Mouse (Mus musculus) midbrain, embryonic 10.5 days (tissue): ENCODE data around the gene Arl3. TPM values are rescaled to one million over a fixed set of nuclear protein-coding genes. Genes with fewer than 3 reads are reported as not detected.
A peak's percentile ranks its signal among the peaks of the same experiment; 100 is the strongest.

ENCODE experiments used
- DNase-seq: peaks from one replicate; pipeline ENCODE4 v3.0.0-alpha.2; 2017; ENCODE audit warnings: low spot score
- H3K27ac ChIP-seq: fragments of 300-500 bp; sonication (generic); replicated peaks from 2 replicates; pipeline ENCODE4 v1.5.1; 2016; ENCODE audit warnings: mild to moderate bottlenecking
- H3K27me3 ChIP-seq: fragments of 300-500 bp; sonication (generic); 2 replicates; pipeline ENCODE4 v1.6.1; 2016; ENCODE audit warnings: low read depth, mild to moderate bottlenecking; ENCODE audit not compliant: poor library complexity, severe bottlenecking
- H3K36me3 ChIP-seq: fragments of 300-500 bp; sonication (generic); 2 replicates; pipeline ENCODE4 v1.6.1; 2016; ENCODE audit warnings: mild to moderate bottlenecking, moderate library complexity
- H3K4me1 ChIP-seq: fragments of 300-500 bp; sonication (generic); 2 replicates; pipeline ENCODE4 v1.6.1; 2016
- H3K4me3 ChIP-seq: fragments of 300-500 bp; sonication (generic); 2 replicates; pipeline ENCODE4 v1.5.1; 2016; ENCODE audit warnings: mild to moderate bottlenecking, moderate library complexity
- H3K9me3 ChIP-seq: fragments of 300-500 bp; sonication (generic); replicated peaks from 2 replicates; pipeline ENCODE4 v1.6.1; 2016; ENCODE audit warnings: mild to moderate bottlenecking
- WGBS: fragments of 180-500 bp; shearing (Covaris S2); methylation state at CpG from one replicate; pipeline ENCODE4 v1.1.7; 2016; 5-methylcytosine and 5-hydroxymethylcytosine counted together
- polyA plus RNA-seq: library from polyadenylated mRNA; unstranded; fragments of >200 nt; fragmentation: Nextera tagmentation; extraction: Ambion mirVana; gene quantifications from 2 replicates; pipeline ENCODE4 v1.2.1, GENCODE M21; 2016

Arl3 gene
- polyA plus RNA-seq, 1 experiment from 2014 or later: 216 TPM

GRCm38 (mm10) chr19:46606718-46607117 is 33.7 kb upstream of the Arl3 start:
- H3K36me3 ChIP-seq: peaks cover 74% of the 10 kb centered on the region
- H3K27me3 ChIP-seq: no peaks in the 10 kb centered on the region
- no peak overlapping the region for H3K4me3 ChIP-seq
- H3K27ac ChIP-seq: no peak overlapping the region
- WGBS: 94% methylated on average over 13 of the region's 13 CpGs
- no peak for DNase-seq
- no peaks in the 10 kb centered on the region for H3K9me3 ChIP-seq
- peaks cover 12% of the 10 kb centered on the region for H3K4me1 ChIP-seq

- WGBS: 92% methylated on average over 4 of the region's 4 CpGs
- Histone ChIP-seq H3K9me3 (no peaks in the 10 kb centered on the region), H3K27me3 (no peaks in the 10 kb centered on the region), H3K4me3 (no peak overlapping the region), H3K36me3 (peaks cover 51% of the 10 kb centered on the region), H3K4me1 (peaks cover 23% of the 10 kb centered on the region), H3K27ac (no peak overlapping the region)
- DNase-seq: no peak
Measured at GRCm38 (mm10) chr19:46602406-46602805, 29.4 kb upstream of the Arl3 start.

GRCm38 (mm10) chr19:46601491-46601890 is 28.5 kb upstream of the Arl3 start:
- 96% methylated on average over 14 of the region's 14 CpGs for WGBS
- Histone ChIP-seq H3K9me3 (no peaks in the 10 kb centered on the region), H3K27ac (no peak overlapping the region), H3K36me3 (peaks cover 42% of the 10 kb centered on the region), H3K4me3 (no peak overlapping the region), H3K4me1 (peaks cover 23% of the 10 kb centered on the region), H3K27me3 (no peaks in the 10 kb centered on the region)
- DNase-seq: no peak

- 94% methylated on average over 4 of the region's 4 CpGs for WGBS
- H3K27me3 ChIP-seq: no peaks in the 10 kb centered on the region
- H3K4me3 ChIP-seq: peak overlapping the region; percentile 94
- no peak overlapping the region for H3K27ac ChIP-seq
- H3K9me3 ChIP-seq: no peaks in the 10 kb centered on the region
- DNase-seq: no peak
- peaks cover 42% of the 10 kb centered on the region for H3K36me3 ChIP-seq
- peaks cover 23% of the 10 kb centered on the region for H3K4me1 ChIP-seq
Measured at GRCm38 (mm10) chr19:46600371-46600770, 27.4 kb upstream of the Arl3 start.

- H3K27ac ChIP-seq: peak overlapping the region; percentile 86
- 27% methylated on average over 22 of the region's 22 CpGs for WGBS
- no peaks in the 10 kb centered on the region for H3K27me3 ChIP-seq
- peak overlapping the region; percentile 94 for H3K4me3 ChIP-seq
- H3K9me3 ChIP-seq: no peaks in the 10 kb centered on the region
- peaks cover 23% of the 10 kb centered on the region for H3K4me1 ChIP-seq
- H3K36me3 ChIP-seq: peaks cover 43% of the 10 kb centered on the region
- no peak for DNase-seq
Measured at GRCm38 (mm10) chr19:46599375-46600256, 26.6 kb upstream of the Arl3 start.

- H3K9me3 ChIP-seq: no peaks in the 10 kb centered on the region
- H3K27ac ChIP-seq: peak within 1 kb of the TSS; percentile 86
- no peaks in the 10 kb centered on the region for H3K27me3 ChIP-seq
- peaks cover 23% of the 10 kb centered on the region for H3K4me1 ChIP-seq
- peak within 1 kb of the TSS; percentile 94 for H3K4me3 ChIP-seq
- peak; percentile 97 for DNase-seq
- under 1% methylated on average over 22 of the region's 22 CpGs for WGBS
- peaks cover 43% of the 10 kb centered on the region for H3K36me3 ChIP-seq
Measured at GRCm38 (mm10) chr19:46598720-46599252, 25.8 kb upstream of the Arl3 start, which contains the start of gene Wbp1l. Gene Wbp1l (plus strand): TSS chr19:46599084.

- peaks cover 44% of the 10 kb centered on the region for H3K36me3 ChIP-seq
- peak overlapping the region; percentile 94 for H3K4me3 ChIP-seq
- peaks cover 23% of the 10 kb centered on the region for H3K4me1 ChIP-seq
- peak overlapping the region; percentile 72 for H3K27ac ChIP-seq
- no peak for DNase-seq
- 85% methylated on average over 4 of the region's 4 CpGs for WGBS
- no peaks in the 10 kb centered on the region for H3K9me3 ChIP-seq
- no peaks in the 10 kb centered on the region for H3K27me3 ChIP-seq
Measured at GRCm38 (mm10) chr19:46598187-46598586, 25.2 kb upstream of the Arl3 start.

- H3K4me1 ChIP-seq: peaks cover under 1% of the 10 kb centered on the region; the same call in 1 of the 2 replicates
- DNase-seq: no peak
- H3K9me3 ChIP-seq: no peaks in the 10 kb centered on the region
- peaks cover 80% of the 10 kb centered on the region for H3K36me3 ChIP-seq
- no peak overlapping the region for H3K27ac ChIP-seq
- WGBS: 93% methylated on average over 9 of the region's 9 CpGs
- no peaks in the 10 kb centered on the region for H3K27me3 ChIP-seq
- H3K4me3 ChIP-seq: no peak overlapping the region
Measured at GRCm38 (mm10) chr19:46592751-46593439, 19.9 kb upstream of the Arl3 start.

GRCm38 (mm10) chr19:46591575-46591974 is 18.6 kb upstream of the Arl3 start:
- Histone ChIP-seq H3K27ac (no peak overlapping the region), H3K4me1 (no peaks in the 10 kb centered on the region), H3K4me3 (no peak overlapping the region), H3K9me3 (no peaks in the 10 kb centered on the region), H3K27me3 (no peaks in the 10 kb centered on the region), H3K36me3 (peaks cover 92% of the 10 kb centered on the region)
- WGBS: 86% methylated on average over 6 of the region's 6 CpGs
- DNase-seq: no peak

- no peaks in the 10 kb centered on the region for H3K9me3 ChIP-seq
- H3K27ac ChIP-seq: no peak overlapping the region
- 65% methylated on average over 13 of the region's 13 CpGs for WGBS
- peaks cover 70% of the 10 kb centered on the region for H3K36me3 ChIP-seq
- H3K4me1 ChIP-seq: no peaks in the 10 kb centered on the region
- peak; percentile 86 for DNase-seq
- H3K4me3 ChIP-seq: no peak overlapping the region
- H3K27me3 ChIP-seq: no peaks in the 10 kb centered on the region
Measured at GRCm38 (mm10) chr19:46587823-46588508, 15.0 kb upstream of the Arl3 start.

GRCm38 (mm10) chr19:46575196-46575595 is 2.2 kb upstream of the Arl3 start:
- Histone ChIP-seq H3K9me3 (no peaks in the 10 kb centered on the region), H3K4me3 (no peak overlapping the region)
- WGBS: 71% methylated on average over 4 of the region's 4 CpGs

GRCm38 (mm10) chr19:46573990-46574389 is 992 bp upstream of the Arl3 start:
- WGBS: 49% methylated on average over 6 of the region's 6 CpGs
- peak overlapping the region; percentile 72 for H3K4me3 ChIP-seq
- DNase-seq: no peak
- no peaks in the 10 kb centered on the region for H3K36me3 ChIP-seq
- peaks cover 46% of the 10 kb centered on the region for H3K4me1 ChIP-seq
- H3K27ac ChIP-seq: peak overlapping the region; percentile 94; the same call in 1 of the 2 replicates
- no peaks in the 10 kb centered on the region for H3K9me3 ChIP-seq
- no peaks in the 10 kb centered on the region for H3K27me3 ChIP-seq

More at GRCm38 (mm10) chr19:46575196-46575595, 2.2 kb upstream of the Arl3 start:
- DNase-seq: no peak
- Histone ChIP-seq H3K27me3 (no peaks in the 10 kb centered on the region), H3K36me3 (no peaks in the 10 kb centered on the region), H3K4me1 (peaks cover 46% of the 10 kb centered on the region), H3K27ac (no peak overlapping the region)
